Mouse (Mus musculus) heart, adult 2 months (tissue): Measurements from ENCODE around the gene Dmac2.

Experiments used
- CTCF ChIP-seq: fragments of 200-600 bp; IDR thresholded peaks from 2 replicates; pipeline ENCODE4 v1.8.1; 2022; ENCODE audit warnings: antibody characterized with exemption, mild to moderate bottlenecking, moderate library complexity
- EP300 ChIP-seq: fragments of 200-500 bp; IDR thresholded peaks from 2 replicates; pipeline ENCODE4 v1.6.1; 2011; ENCODE audit warnings: low read depth, low read length, control low read depth; ENCODE audit not compliant: insufficient read depth
- POLR2A ChIP-seq: fragments of 200-500 bp; IDR thresholded peaks from 2 replicates; pipeline ENCODE4 v1.6.1; 2011; ENCODE audit warnings: mild to moderate bottlenecking, low read depth, low read length, control low read depth; ENCODE audit not compliant: insufficient read depth

- TF ChIP-seq CTCF, result no peak
- no peak for TF ChIP-seq POLR2A
- no peak for TF ChIP-seq EP300
These were observed 887 bp downstream of the Dmac2 start for GRCm38 (mm10) chr7:25620101-25620500.
